Mouse (Mus musculus) spleen, adult 2 months (tissue): ENCODE data around the gene Ehd3.

Experiments used
- CTCF ChIP-seq: fragments of 200-500 bp; IDR thresholded peaks from 2 replicates; pipeline ENCODE4 v1.5.1; 2011; ENCODE audit warnings: mild to moderate bottlenecking, inconsistent platforms; ENCODE audit not compliant: insufficient read depth, insufficient read length, insufficient replicate concordance; ENCODE audit errors: extremely low read depth
- POLR2A ChIP-seq: fragments of 200-500 bp; IDR thresholded peaks from 2 replicates; pipeline ENCODE4 v1.6.1; 2011; ENCODE audit warnings: low read depth, low read length, inconsistent platforms

- TF ChIP-seq CTCF (no peak), POLR2A (no peak)
These were observed 18.3 kb downstream of the Ehd3 start for GRCm38 (mm10) chr17:73822255-73822654.
